Mouse (Mus musculus): ENCODE data around the gene Paip2b.

GRCm38 (mm10) chr6:83857476-83857875 lies 25.9 kb upstream of the Paip2b start:
- TF ChIP-seq CTCF (IDR thresholded peaks at IDR 0.05 in 2 of 3, conservative IDR thresholded peaks at IDR 0.05 in 1 of 3; ENCODE audit: control insufficient read depth in 1 of 3, insufficient read depth in 1 of 3, low read depth in 2 of 3, low read length in 3 of 3, poor library complexity in 1 of 3, severe bottlenecking in 1 of 3) (no peak), HCFC1 (IDR thresholded peaks at IDR 0.05; ENCODE audit: low read depth, low read length) (no peak), ZC3H11A (IDR thresholded peaks at IDR 0.05; ENCODE audit: low read depth, low read length) (no peak), MAFK (IDR thresholded peaks at IDR 0.05; ENCODE audit: borderline replicate concordance, low read depth, low read length) (no peak), USF1 (IDR thresholded peaks at IDR 0.05; ENCODE audit: low read depth, low read length) (no peak), EP300 (IDR thresholded peaks at IDR 0.05; ENCODE audit: low read depth in 1 of 2, low read length in 2 of 2) (no peak), E2F4 (IDR thresholded peaks at IDR 0.05; ENCODE audit: borderline replicate concordance, low read depth, low read length) (no peak), MAX (IDR thresholded peaks at IDR 0.05; ENCODE audit: low read length) (no peak), ZNF384 (IDR thresholded peaks at IDR 0.05; ENCODE audit: low read depth, low read length) (no peak), TAL1 (IDR thresholded peaks at IDR 0.05; ENCODE audit: low read length) (no peak), POLR2A (IDR thresholded peaks at IDR 0.05; ENCODE audit: control insufficient read depth in 1 of 2, insufficient read depth in 1 of 2, low read depth in 1 of 2, low read length in 2 of 2, poor library complexity in 1 of 2) (no peak), MEF2A (IDR thresholded peaks at IDR 0.05; ENCODE audit: extremely low read depth, insufficient replicate concordance, low read depth, low read length, poor library complexity, severe bottlenecking) (no peak)

All from MEL (cell line).